Mouse (Mus musculus) stomach, postnatal 0 days (tissue): Measurements from ENCODE around the gene Smim22.

ENCODE experiments used
- CTCF ChIP-seq: IDR thresholded peaks from 2 replicates; pipeline ENCODE4 v1.5.1; 2016; ENCODE audit warnings: antibody characterized with exemption, low read depth, mild to moderate bottlenecking, moderate library complexity
- EP300 ChIP-seq: optimal IDR thresholded peaks from 2 replicates; pipeline ENCODE3; 2016; ENCODE audit warnings: antibody characterized with exemption

DNA sequence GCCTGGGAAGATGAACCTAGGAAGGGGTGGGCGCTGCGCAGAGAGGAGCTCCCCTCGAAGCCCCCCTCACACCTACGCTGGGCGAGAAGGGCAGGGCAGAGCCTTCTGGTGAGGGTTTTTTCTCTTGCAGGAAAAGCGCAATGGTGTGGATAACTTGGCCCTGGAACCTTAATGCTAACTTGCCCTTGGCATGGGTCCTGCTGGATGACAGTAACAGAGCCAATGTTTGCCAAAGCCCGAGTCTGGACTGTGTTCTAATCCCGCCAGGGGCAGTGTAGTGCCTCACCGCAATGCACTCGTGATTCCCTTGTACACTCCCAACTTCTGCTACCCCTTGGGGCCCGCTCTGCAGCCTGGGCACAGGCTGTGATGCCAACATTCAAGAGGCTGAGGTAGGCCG lies 988 bp downstream of the Smim22 start:
- TF ChIP-seq CTCF (no peak), EP300 (no peak)
